Mouse (Mus musculus) heart, adult 2 months (tissue): ENCODE data around the gene Myadml2.

Source experiments
- CTCF ChIP-seq: fragments of 200-600 bp; IDR thresholded peaks from 2 replicates; pipeline ENCODE4 v1.8.1; 2022; ENCODE audit warnings: antibody characterized with exemption, mild to moderate bottlenecking, moderate library complexity
- EP300 ChIP-seq: fragments of 200-500 bp; IDR thresholded peaks from 2 replicates; pipeline ENCODE4 v1.6.1; 2011; ENCODE audit warnings: low read depth, low read length, control low read depth; ENCODE audit not compliant: insufficient read depth

DNA sequence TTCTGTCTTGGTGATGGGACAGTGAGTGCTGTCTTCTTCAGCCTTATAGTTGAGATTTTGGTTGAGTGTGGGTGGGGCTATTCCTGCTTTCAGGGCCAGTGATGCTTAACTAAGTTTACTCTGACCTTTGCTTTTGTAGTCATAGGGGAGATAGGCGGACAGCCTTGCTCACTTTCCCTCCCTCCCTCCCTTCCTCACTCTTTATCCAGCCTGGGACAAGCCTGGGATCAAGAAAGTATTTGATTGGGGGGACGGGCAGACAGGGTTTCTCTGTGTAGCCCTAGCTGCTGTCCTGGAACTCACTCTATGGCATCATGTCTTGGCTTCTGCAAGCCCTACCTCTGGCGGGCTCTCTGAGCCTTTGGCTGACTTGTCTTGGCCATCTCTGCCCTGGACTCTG, 45.5 kb upstream of the Myadml2 start:
- TF ChIP-seq CTCF (no peak), EP300 (no peak)
